Mouse (Mus musculus) forebrain, embryonic 16.5 days (tissue): ENCODE measurements around the gene Capn2. TPM values are rescaled to one million over a fixed set of nuclear protein-coding genes. Genes with fewer than 3 reads are reported as not detected.

ENCODE experiments used
- ATAC-seq: fragments of 200-750 bp; cut with Nextera tagmentation; 2 replicates; pipeline ENCODE4 v1.8.0; 2017; ENCODE audit warnings: mild to moderate bottlenecking, moderate library complexity
- H3K27ac ChIP-seq: fragments of 300-500 bp; sonication (generic); 2 replicates; pipeline ENCODE4 v1.5.1; 2014; ENCODE audit warnings: low read length, control low read depth
- H3K27me3 ChIP-seq: fragments of 300-500 bp; sonication (generic); replicated peaks from 2 replicates; pipeline ENCODE4 v1.6.1; 2014; ENCODE audit warnings: low read length; ENCODE audit not compliant: control insufficient read depth, insufficient read depth
- H3K36me3 ChIP-seq: fragments of 300-500 bp; sonication (generic); 2 replicates; pipeline ENCODE4 v1.6.1; 2014; ENCODE audit not compliant: control insufficient read depth, insufficient read depth
- H3K4me1 ChIP-seq: fragments of 300-500 bp; sonication (generic); replicated peaks from 2 replicates; pipeline ENCODE4 v1.6.1; 2014; ENCODE audit warnings: low read length; ENCODE audit not compliant: control insufficient read depth, insufficient read depth
- H3K4me2 ChIP-seq: fragments of 300-500 bp; sonication (generic); 2 replicates; pipeline ENCODE4 v1.6.1; 2014; ENCODE audit warnings: mild to moderate bottlenecking, low read length, control low read depth
- H3K4me3 ChIP-seq: fragments of 300-500 bp; sonication (generic); replicated peaks from 2 replicates; pipeline ENCODE4 v1.5.1; 2014; ENCODE audit warnings: mild to moderate bottlenecking, low read length, control low read depth
- H3K9ac ChIP-seq: fragments of 300-500 bp; sonication (generic); replicated peaks from 2 replicates; pipeline ENCODE4 v1.6.1; 2014; ENCODE audit warnings: low read depth, low read length, control low read depth
- H3K9me3 ChIP-seq: fragments of 300-500 bp; sonication (generic); 2 replicates; pipeline ENCODE4 v1.6.1; 2016; ENCODE audit warnings: low read length; ENCODE audit not compliant: control insufficient read depth
- WGBS: fragments of 180-500 bp; shearing (Covaris S2); extraction: QIAGEN DNeasy Blood & Tissue Kit; methylation state at CpG from one replicate; pipeline ENCODE4 v1.1.7; 2014; 5-methylcytosine and 5-hydroxymethylcytosine counted together
- polyA plus RNA-seq: library from polyadenylated mRNA; unstranded; fragments of >200 nt; fragmentation: Nextera tagmentation; extraction: Ambion mirVana; gene quantifications from 2 replicates; pipeline ENCODE4 v1.2.1, GENCODE M21; 2015

Gene Capn2
- 70.3 and 76.2 TPM in 2 replicates for polyA plus RNA-seq

DNA sequence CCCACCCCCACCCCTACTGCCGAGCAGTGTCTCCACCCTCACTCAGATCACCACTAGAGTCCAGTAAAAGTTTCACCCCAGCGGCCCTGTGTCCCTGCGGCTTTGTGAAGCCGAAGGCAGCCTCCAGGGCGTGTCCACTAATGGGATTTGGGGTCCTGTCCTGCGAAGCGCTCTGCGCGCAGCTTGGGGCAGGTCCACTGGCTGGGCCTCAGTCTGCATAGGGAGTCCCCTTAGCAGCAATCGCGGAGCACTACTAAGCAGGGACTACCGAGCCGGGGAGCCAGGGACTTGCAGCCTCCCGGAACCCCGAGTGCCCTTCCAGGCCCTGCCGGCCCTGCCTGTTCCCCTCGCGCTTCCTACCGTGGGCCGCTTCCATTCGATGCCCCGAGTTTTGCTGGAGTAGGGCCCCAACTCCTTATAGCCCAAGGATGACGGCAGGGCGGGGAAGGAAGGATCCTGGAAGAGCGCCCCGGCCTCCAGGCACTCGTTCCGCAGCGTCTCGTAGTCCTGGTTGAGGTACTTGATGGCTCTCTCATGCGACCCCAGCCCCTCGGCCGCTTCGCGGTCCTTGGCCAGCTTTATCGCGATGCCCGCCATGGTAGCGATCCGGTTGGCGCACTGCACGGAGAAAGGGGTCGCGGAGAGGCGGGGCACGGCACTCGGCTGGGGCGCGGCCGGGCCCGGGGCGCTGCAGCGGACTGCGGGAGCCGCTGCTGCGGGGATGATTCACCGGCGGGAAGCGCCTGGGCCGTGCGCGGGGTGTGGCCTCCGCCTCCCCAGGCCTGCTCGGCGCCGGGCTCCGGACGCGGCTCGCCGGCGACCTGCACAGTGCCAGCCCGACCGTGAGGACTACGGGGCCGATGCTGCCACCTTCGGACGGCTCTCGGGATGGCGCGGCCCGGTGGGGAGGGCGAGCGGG is at the start of gene Capn2:
Gene Capn2, minus strand, starts transcription at position 851 of the 919 bp plus-strand sequence.
- Histone ChIP-seq H3K9me3 (no peaks in the 10 kb centered on the region), H3K36me3 (no peaks in the 10 kb centered on the region), H3K27ac (peak within 1 kb of the TSS; percentile 72), H3K4me1 (peaks cover 23% of the 10 kb centered on the region), H3K4me2 (peak within 1 kb of the TSS; percentile 81), H3K4me3 (peak within 1 kb of the TSS; percentile 64), H3K27me3 (0 out of 2 replicates have a peak, but pooled peaks cover 2% of the 10 kb centered on the region), H3K9ac (peak within 1 kb of the TSS; percentile 90)
- WGBS, result under 1% methylated on average over 84 of the region's 84 CpGs
- ATAC-seq, result peak; percentile 95

DNA sequence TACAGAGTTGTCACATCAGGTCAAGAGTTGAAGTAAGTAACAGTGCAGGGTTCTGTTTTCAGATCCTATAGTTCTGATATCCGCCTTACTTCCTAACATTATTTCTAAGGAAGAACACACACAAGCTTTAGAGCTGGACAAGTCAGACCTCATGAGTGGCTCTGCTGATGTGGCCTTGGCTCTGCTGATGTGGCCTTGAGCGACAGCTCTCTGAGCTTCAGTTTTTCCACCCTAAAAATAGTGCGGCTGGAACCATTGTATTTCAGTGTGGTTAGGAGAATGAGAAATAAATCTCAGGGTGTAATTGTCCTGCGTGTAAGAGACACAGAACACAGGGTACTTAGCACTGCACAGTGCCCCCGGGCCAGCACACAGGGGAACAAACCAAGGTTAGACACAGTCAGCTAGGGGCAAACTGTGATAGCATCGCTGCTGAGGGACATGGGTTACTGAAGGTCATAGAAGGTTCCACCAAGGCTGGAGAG is 48.0 kb upstream of the Capn2 start:
- no peak overlapping the region for H3K27ac ChIP-seq
- ATAC-seq, result no peak
- no peak overlapping the region for H3K9ac ChIP-seq
- H3K4me1 ChIP-seq, result no peaks in the 10 kb centered on the region; the same call in 1 of the 2 replicates
- 90% methylated on average over 6 of the region's 6 CpGs for WGBS
- no peaks in the 10 kb centered on the region for H3K27me3 ChIP-seq
- no peaks in the 10 kb centered on the region for H3K36me3 ChIP-seq
- H3K9me3 ChIP-seq, result no peaks in the 10 kb centered on the region
- H3K4me3 ChIP-seq, result no peak overlapping the region
- H3K4me2 ChIP-seq, result no peak overlapping the region

DNA sequence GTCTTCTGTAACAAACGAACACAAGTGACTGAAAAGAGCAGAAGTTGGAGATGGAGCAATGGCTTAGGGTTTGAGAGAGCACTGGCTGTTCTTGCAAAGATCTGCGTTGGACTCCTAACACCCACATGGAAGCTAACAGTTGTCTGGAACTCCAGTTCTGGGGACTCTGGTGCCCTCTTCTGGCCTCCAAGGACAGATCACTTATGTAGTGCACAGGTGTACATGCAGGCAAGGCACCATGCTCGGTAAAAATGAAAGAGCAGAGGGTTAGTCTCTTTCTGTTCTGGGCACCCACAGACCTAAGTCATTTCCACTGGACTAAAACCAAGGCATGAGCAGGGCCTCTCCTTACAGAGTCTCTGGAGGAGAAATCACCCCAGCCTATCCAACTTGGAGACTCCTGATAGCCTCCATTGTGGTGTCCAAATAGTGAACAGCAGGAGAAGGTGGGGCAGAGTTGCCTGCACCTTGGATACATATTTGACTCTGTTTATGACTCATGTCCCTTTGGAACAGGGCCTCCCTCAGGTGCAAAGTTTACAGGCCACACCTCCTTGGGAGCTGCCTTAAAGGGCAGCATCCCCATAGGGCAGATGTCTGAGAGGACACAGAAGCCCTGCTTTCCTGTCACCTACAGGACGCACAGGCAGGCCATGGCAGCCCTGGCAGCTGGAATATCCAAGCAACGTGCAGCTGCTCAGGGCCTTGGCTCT is 47.2 kb upstream of the Capn2 start, which contains the start of gene Capn8:
Gene Capn8, plus strand, starts transcription at position 600 of the 713 bp plus-strand sequence.
- no peak within 1 kb of the TSS for H3K4me3 ChIP-seq
- no peaks in the 10 kb centered on the region; the same call in 1 of the 2 replicates for H3K4me1 ChIP-seq
- no peak within 1 kb of the TSS for H3K27ac ChIP-seq
- 79% methylated on average over 5 of the region's 5 CpGs for WGBS
- H3K9ac ChIP-seq, result no peak within 1 kb of the TSS
- no peaks in the 10 kb centered on the region for H3K9me3 ChIP-seq
- no peak within 1 kb of the TSS for H3K4me2 ChIP-seq
- no peak for ATAC-seq
- no peaks in the 10 kb centered on the region for H3K36me3 ChIP-seq
- no peaks in the 10 kb centered on the region for H3K27me3 ChIP-seq

DNA sequence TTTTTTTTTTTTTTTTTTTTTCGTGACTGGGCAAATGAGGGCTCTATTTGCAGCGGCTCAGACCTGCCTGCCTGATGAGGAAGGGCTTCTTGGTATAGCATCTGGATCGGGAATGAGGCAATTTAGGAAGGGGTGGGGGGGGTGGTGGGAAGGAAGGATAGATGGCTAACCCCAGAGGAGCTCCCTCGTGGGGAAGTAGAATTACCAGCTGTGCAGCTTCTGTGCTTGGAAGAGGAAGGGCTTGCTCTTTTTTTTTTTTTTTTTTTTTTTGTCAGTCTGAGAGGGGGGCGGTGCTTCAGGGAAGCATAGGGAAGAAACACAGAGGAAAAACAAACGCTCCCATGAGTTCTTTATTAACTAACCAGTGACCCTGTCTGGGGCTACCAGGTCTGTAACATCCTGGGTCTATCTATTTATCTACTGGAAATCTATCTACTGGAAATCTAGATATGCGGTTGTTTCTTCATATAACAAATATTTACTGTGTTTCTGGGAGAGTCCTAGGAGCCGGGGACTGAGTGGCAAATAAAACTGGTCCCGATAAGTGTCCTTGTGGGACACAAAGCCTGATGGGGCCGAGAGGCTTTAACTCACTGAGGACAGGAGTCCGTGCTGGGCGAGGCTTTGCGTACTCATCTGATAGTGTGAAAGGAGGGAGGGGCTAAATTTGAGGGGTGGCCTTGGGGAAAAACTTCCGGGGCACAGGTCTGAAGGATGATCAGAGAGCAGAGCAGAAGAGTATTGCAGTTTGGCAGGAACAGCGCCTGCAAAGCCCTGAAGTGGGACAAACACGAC is 45.4 kb upstream of the Capn2 start:
- WGBS, result 45% methylated on average over 16 of the region's 16 CpGs

DNA sequence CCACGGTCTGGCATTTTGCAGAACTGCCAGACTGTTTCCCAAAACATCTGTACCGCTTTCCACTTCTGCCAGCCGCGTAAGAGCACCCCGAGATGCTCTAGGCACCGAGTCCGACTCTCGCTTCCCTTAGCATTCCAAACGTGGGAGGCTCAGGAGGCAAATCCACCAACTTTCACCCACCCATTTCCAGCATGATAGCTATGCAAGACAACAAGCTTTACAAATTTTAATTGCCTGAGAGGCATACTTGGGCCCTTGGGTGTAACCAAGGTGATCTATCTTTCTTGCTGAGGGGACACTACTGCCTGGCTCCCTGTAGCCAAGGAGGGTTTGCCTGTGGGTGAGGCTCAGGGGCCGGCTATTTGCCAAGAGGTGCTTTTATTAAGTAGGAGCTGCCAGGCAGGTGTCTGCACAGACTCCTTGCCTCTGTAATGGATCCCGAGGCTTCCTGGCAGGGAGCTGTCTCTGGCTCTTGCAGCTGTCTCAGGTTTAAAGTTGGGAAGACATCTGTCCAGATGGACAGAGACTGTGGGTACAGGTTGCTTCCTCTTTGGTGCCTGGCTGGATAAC is 44.6 kb upstream of the Capn2 start:
- Histone ChIP-seq H3K36me3 (no peaks in the 10 kb centered on the region), H3K9ac (no peak overlapping the region), H3K9me3 (no peaks in the 10 kb centered on the region), H3K27me3 (no peaks in the 10 kb centered on the region), H3K4me2 (no peak overlapping the region), H3K4me3 (no peak overlapping the region), H3K4me1 (no peaks in the 10 kb centered on the region; the same call in 1 of the 2 replicates), H3K27ac (no peak overlapping the region)
- no peak for ATAC-seq
- WGBS, result 67% methylated on average over 11 of the region's 11 CpGs

More for the DNA sequence above, 45.4 kb upstream of the Capn2 start:
- Histone ChIP-seq H3K36me3 (no peaks in the 10 kb centered on the region), H3K27ac (no peak overlapping the region), H3K4me2 (no peak overlapping the region), H3K9me3 (no peaks in the 10 kb centered on the region), H3K4me1 (no peaks in the 10 kb centered on the region; the same call in 1 of the 2 replicates), H3K27me3 (no peaks in the 10 kb centered on the region), H3K9ac (no peak overlapping the region), H3K4me3 (no peak overlapping the region)
- ATAC-seq, result peak; percentile 59; the same call in 1 of the 2 replicates

DNA sequence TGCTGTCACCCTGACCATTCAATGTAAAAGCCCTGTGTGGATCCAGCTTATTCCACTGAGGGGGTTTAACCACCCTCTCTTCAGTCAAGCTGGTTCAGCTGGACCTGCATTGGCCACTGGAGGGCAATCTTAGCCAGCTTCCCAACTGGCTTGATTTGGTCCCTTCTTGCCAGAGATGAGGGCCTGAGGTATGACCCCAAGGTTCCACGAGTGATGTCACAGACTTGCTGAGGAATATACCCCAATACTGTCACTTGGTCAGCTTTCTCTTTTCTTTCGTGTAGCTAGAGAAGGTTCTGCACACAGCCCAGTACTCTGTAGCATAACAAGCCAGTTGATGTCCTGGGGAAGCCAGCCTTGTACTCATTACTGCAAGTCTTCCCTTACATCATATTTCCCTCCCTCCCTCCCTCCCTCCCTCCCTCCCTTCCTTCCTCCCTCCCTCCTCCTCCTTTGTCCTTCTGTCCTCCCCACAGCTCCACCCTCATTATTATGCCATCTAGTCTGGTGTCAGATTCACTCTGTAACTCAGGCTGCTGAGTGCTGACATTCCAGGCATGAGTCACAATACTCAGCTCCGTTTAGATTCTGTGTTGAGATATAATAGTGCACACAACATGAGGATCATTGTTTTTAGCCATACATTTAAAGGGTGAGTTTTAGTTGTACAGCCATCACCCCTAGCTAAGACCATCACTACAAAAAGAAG is 43.1 kb upstream of the Capn2 start:
- ATAC-seq, result peak; percentile 49
- Histone ChIP-seq H3K36me3 (no peaks in the 10 kb centered on the region), H3K4me1 (no peaks in the 10 kb centered on the region; the same call in 1 of the 2 replicates), H3K27me3 (no peaks in the 10 kb centered on the region), H3K9me3 (no peaks in the 10 kb centered on the region), H3K9ac (no peak overlapping the region), H3K27ac (no peak overlapping the region), H3K4me3 (no peak overlapping the region), H3K4me2 (no peak overlapping the region)
- 20% methylated on average over 3 of the region's 3 CpGs for WGBS

DNA sequence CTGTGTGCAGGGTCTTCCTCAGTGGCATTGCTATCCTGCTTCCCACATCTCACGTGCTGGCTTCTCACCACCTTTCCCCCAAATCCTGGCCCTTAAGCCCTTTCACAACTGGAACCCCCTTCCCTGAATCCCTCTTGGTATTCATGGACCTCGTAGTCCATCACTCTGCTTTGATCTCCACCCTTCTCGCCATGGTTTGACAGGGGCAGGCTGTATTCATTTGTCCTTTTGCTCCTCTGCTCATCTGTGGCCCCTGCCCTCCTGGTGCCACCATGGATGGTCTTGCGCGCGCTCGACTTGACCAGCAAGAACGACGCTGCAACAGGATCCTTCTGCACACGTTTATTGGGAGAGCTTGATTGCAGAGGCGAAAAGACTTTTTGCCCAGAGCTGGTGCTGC is 42.1 kb upstream of the Capn2 start:
- Histone ChIP-seq H3K27ac (no peak overlapping the region), H3K36me3 (no peaks in the 10 kb centered on the region), H3K4me2 (no peak overlapping the region), H3K4me3 (no peak overlapping the region), H3K27me3 (no peaks in the 10 kb centered on the region), H3K9ac (no peak overlapping the region), H3K4me1 (no peaks in the 10 kb centered on the region; the same call in 1 of the 2 replicates), H3K9me3 (no peaks in the 10 kb centered on the region)
- no peak for ATAC-seq
- 89% methylated on average over 11 of the region's 11 CpGs for WGBS

DNA sequence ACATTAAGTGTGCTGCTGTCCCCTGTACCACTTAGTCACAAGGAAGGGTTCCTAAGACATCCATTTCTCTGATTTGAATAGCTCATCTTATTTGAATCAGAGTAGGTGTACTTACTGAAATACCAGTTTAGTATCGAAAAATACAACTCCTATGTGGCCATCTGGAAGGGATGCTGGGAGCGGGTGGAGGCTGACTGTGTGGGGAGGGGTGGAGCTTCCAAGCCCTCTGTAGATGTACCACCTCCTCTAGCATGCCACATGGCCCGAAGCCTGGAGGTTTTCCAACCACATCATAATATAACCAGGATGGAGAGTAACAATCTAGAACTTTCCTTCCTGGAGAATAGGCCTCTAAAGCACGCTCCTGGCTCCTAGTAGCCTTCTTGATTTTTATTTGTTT is 40.9 kb upstream of the Capn2 start:
- no peak for ATAC-seq
- no peaks in the 10 kb centered on the region for H3K36me3 ChIP-seq
- no peak overlapping the region for H3K27ac ChIP-seq
- H3K9ac ChIP-seq, result no peak overlapping the region
- WGBS, result 71% methylated on average over 4 of the region's 4 CpGs
- H3K27me3 ChIP-seq, result no peaks in the 10 kb centered on the region
- H3K9me3 ChIP-seq, result no peaks in the 10 kb centered on the region
- no peak overlapping the region for H3K4me3 ChIP-seq
- H3K4me2 ChIP-seq, result no peak overlapping the region
- H3K4me1 ChIP-seq, result no peaks in the 10 kb centered on the region; the same call in 1 of the 2 replicates
